Mouse (Mus musculus): Measurements from ENCODE around the gene Apol6. TPM values are rescaled to one million over a fixed set of nuclear protein-coding genes. Genes with fewer than 3 reads are reported as not detected.

The Apol6 gene
- polyA plus RNA-seq, 1 experiment from 2014 or later: 0.84 TPM

DNA sequence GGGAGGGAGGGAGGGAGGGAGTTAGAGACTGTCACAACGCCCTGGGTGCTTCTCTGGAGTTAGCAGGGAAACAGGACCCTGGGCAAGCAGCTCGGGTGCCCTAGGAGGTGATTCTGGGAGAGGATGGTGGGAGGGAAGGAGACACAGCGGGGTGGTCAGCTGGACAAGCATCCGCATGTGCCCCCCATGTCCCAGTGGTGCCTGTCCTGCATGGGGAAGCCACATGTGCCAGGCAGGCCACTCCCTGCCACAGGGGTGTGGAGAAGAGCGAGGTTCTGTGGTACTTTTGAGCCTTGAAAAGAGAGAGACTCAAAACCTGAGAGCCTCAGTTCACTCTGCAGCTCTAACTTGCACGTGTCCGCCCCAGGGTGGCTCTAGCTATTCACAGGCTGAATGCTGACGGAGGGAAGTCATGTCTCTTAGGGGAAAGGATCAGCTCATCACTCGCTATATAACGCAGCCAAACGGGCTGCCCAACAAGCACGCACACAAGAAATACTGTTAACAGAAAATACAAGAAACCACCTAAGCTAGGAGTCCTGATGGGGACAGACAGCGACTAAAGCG is 34.8 kb downstream of the Apol6 start:
- no peak overlapping the region for H3K4me3 ChIP-seq (ENCODE audit: low read depth, low read length)
- no peaks in the 10 kb centered on the region for H3K4me1 ChIP-seq (replicated peaks; ENCODE audit: control insufficient read depth, insufficient read depth, low read length)
- H3K9me3 ChIP-seq (ENCODE audit: control insufficient read depth, low read length): no peaks in the 10 kb centered on the region
- DNase-seq (ENCODE audit: low spot score) (no peak), ATAC-seq (replicated peaks; ENCODE audit: low FRiP score, low TSS enrichment, low read depth) (no peak)
- WGBS: 84% methylated on average over 14 of the region's 14 CpGs
- H3K9ac ChIP-seq (ENCODE audit: low read length): no peak overlapping the region
- H3K4me2 ChIP-seq (ENCODE audit: low read length): no peak overlapping the region
- H3K27ac ChIP-seq (ENCODE audit: low read depth): no peak overlapping the region
- H3K36me3 ChIP-seq (ENCODE audit: control insufficient read depth, insufficient read depth, low read length): peaks cover 73% of the 10 kb centered on the region
- H3K27me3 ChIP-seq (replicated peaks; ENCODE audit: control insufficient read depth, insufficient read depth, low read length): no peaks in the 10 kb centered on the region

DNA sequence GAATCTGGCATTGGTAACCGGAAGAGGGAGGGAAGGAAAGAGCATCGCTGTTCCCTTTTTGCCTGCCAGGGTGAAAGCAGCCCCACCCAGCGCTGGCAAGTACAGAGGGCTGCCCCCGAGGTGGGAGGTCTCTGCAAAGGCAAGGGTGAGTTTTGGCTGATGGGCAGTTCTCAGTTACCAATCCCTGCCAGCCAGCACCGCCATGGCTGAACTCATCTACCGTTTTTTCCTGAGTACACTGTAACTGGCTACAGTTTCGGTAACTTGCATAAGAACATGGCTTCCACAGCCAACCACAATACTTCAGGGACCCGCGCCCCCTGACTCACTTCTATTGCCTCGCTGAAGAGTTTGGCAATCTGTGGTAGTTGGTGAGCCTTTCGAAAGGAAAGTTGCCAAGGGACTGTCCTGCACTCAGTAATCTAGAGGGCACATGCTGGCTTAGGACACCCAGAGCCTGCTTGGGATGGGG is 35.4 kb downstream of the Apol6 start:
- Histone ChIP-seq H3K27me3 (replicated peaks; ENCODE audit: control insufficient read depth, insufficient read depth, low read length) (no peaks in the 10 kb centered on the region), H3K36me3 (ENCODE audit: control insufficient read depth, insufficient read depth, low read length) (peaks cover 78% of the 10 kb centered on the region), H3K4me1 (replicated peaks; ENCODE audit: control insufficient read depth, insufficient read depth, low read length) (no peaks in the 10 kb centered on the region), H3K9ac (ENCODE audit: low read length) (no peak overlapping the region), H3K9me3 (ENCODE audit: control insufficient read depth, low read length) (no peaks in the 10 kb centered on the region), H3K4me2 (ENCODE audit: low read length) (no peak overlapping the region), H3K27ac (ENCODE audit: low read depth) (no peak overlapping the region), H3K4me3 (ENCODE audit: low read depth, low read length) (no peak overlapping the region)
- no peak for DNase-seq (ENCODE audit: low spot score)
- 77% methylated on average over 11 of the region's 11 CpGs for WGBS
- no peak for ATAC-seq (replicated peaks; ENCODE audit: low FRiP score, low TSS enrichment, low read depth)

DNA sequence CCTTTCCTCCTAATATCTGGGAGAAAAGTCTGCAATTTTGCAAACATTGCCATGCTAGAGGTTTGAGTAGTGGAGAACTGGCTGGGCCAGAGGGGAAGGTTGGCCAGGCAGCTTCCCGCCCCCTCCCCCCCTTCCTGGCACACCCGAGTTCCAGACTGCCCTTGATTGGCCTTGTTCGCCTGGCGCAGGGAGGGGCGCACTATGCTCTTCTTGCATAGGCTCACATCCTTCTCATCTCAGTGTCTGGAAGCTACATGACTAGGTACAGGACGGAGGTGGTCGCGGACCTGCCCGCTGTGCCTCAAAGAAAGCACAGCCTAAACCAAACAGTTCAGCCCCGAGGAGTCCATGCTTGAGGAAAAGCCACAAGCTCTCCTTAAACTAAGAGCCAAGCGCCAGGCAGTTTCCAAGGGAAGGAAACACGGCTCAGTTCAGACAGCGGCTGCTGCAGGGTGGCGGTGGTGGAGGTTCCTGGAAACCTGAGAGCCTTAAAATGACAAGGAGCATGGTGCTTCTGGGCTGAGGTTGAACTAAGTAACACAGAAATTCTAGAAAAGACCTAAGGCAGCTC is 36.2 kb downstream of the Apol6 start:
- Histone ChIP-seq H3K4me2 (ENCODE audit: low read length) (no peak overlapping the region), H3K27ac (ENCODE audit: low read depth) (no peak overlapping the region), H3K9ac (ENCODE audit: low read length) (no peak overlapping the region), H3K36me3 (ENCODE audit: control insufficient read depth, insufficient read depth, low read length) (peaks cover 84% of the 10 kb centered on the region), H3K4me1 (replicated peaks; ENCODE audit: control insufficient read depth, insufficient read depth, low read length) (no peaks in the 10 kb centered on the region), H3K9me3 (ENCODE audit: control insufficient read depth, low read length) (no peaks in the 10 kb centered on the region), H3K27me3 (replicated peaks; ENCODE audit: control insufficient read depth, insufficient read depth, low read length) (no peaks in the 10 kb centered on the region), H3K4me3 (ENCODE audit: low read depth, low read length) (no peak overlapping the region)
- WGBS: 74% methylated on average over 14 of the region's 14 CpGs
- no peak; the same call in 1 of the 2 replicates for ATAC-seq (replicated peaks; ENCODE audit: low FRiP score, low TSS enrichment, low read depth)
- no peak for DNase-seq (ENCODE audit: low spot score)

DNA sequence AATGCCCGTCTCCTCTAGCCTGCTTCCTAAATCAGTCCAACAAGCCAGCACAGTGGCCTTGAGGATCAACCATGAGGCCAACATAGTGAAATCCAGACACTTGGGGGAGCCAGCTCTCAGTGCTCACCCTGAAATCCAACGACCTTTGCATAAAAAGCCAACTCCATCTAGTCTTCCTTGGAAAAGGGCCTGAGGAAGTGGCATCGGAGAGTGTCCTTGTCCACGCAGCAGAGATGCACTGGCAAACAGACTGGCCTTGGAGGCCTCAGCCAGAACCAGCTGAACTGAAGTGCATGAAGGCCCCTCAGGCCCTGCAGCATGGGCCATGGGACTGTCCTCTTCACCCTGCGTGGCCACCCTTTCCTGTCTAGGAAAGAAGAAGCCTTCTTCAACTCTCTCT is 36.9 kb downstream of the Apol6 start:
- no peak overlapping the region for H3K9ac ChIP-seq (ENCODE audit: low read length)
- no peak for DNase-seq (ENCODE audit: low spot score)
- H3K27me3 ChIP-seq (replicated peaks; ENCODE audit: control insufficient read depth, insufficient read depth, low read length): no peaks in the 10 kb centered on the region
- no peak for ATAC-seq (replicated peaks; ENCODE audit: low FRiP score, low TSS enrichment, low read depth)
- H3K4me3 ChIP-seq (ENCODE audit: low read depth, low read length): no peak overlapping the region
- H3K36me3 ChIP-seq (ENCODE audit: control insufficient read depth, insufficient read depth, low read length): peaks cover 78% of the 10 kb centered on the region
- no peaks in the 10 kb centered on the region for H3K4me1 ChIP-seq (replicated peaks; ENCODE audit: control insufficient read depth, insufficient read depth, low read length)
- H3K27ac ChIP-seq (ENCODE audit: low read depth): no peak overlapping the region
- H3K9me3 ChIP-seq (ENCODE audit: control insufficient read depth, low read length): no peaks in the 10 kb centered on the region
- no peak overlapping the region for H3K4me2 ChIP-seq (ENCODE audit: low read length)
- WGBS: 90% methylated on average over 5 of the region's 5 CpGs

DNA sequence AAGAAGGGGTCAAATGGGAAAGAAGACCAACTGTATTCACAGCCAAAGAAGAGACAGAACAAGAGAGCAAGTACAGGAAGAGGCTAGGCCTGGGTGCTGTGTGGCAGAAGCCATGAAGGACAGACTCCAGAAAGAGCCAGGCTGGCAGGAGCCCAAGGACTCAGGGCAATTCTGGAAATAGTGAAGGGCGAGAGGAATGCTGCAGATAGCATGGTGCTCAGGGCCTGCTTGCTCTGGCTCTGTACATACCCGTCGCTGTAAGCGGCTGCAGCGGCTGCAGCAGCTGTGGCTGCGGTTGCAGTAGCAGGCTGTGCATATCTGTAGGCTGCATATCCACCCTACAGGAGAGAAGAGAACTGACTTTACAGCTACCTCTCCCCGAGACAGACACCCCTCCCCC is 41.3 kb downstream of the Apol6 start:
- H3K27me3 ChIP-seq (replicated peaks; ENCODE audit: control insufficient read depth, insufficient read depth, low read length): no peaks in the 10 kb centered on the region
- H3K9ac ChIP-seq (ENCODE audit: low read length): no peak overlapping the region
- no peak overlapping the region for H3K4me2 ChIP-seq (ENCODE audit: low read length)
- DNase-seq (ENCODE audit: low spot score) (no peak), ATAC-seq (replicated peaks; ENCODE audit: low FRiP score, low TSS enrichment, low read depth) (no peak)
- H3K4me3 ChIP-seq (ENCODE audit: low read depth, low read length): no peak overlapping the region
- H3K9me3 ChIP-seq (ENCODE audit: control insufficient read depth, low read length): no peaks in the 10 kb centered on the region
- no peak overlapping the region for H3K27ac ChIP-seq (ENCODE audit: low read depth)
- no peaks in the 10 kb centered on the region for H3K4me1 ChIP-seq (replicated peaks; ENCODE audit: control insufficient read depth, insufficient read depth, low read length)
- 89% methylated on average over 7 of the region's 7 CpGs for WGBS
- peaks cover 77% of the 10 kb centered on the region for H3K36me3 ChIP-seq (ENCODE audit: control insufficient read depth, insufficient read depth, low read length)

DNA sequence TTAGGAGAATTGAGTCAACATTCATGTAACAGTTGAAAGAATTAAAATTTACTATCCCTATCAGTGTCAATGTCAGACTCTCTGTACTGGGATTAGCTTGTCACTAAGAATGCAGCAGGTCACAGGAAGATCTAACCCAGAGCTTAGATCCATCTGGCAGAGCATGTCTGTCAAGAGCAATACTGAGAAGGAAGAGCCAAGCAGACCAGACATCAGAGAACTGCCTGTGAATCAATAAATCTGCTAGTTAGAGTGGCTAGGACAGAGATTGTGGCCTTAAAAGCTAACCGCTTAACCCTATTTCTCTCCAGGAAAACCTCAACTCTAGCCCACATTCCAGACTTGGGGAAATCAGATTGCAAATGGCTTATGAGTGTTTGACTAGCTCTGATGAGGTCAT is 42.0 kb downstream of the Apol6 start:
- DNase-seq (ENCODE audit: low spot score) (no peak), ATAC-seq (replicated peaks; ENCODE audit: low FRiP score, low TSS enrichment, low read depth) (no peak)
- Histone ChIP-seq H3K9ac (ENCODE audit: low read length) (no peak overlapping the region), H3K4me1 (replicated peaks; ENCODE audit: control insufficient read depth, insufficient read depth, low read length) (no peaks in the 10 kb centered on the region), H3K36me3 (ENCODE audit: control insufficient read depth, insufficient read depth, low read length) (peaks cover 77% of the 10 kb centered on the region), H3K4me3 (ENCODE audit: low read depth, low read length) (no peak overlapping the region), H3K27ac (ENCODE audit: low read depth) (no peak overlapping the region), H3K4me2 (ENCODE audit: low read length) (no peak overlapping the region), H3K27me3 (replicated peaks; ENCODE audit: control insufficient read depth, insufficient read depth, low read length) (no peaks in the 10 kb centered on the region), H3K9me3 (ENCODE audit: control insufficient read depth, low read length) (no peaks in the 10 kb centered on the region)
- WGBS: 84% methylated on average over 1 of the region's 1 CpGs

DNA sequence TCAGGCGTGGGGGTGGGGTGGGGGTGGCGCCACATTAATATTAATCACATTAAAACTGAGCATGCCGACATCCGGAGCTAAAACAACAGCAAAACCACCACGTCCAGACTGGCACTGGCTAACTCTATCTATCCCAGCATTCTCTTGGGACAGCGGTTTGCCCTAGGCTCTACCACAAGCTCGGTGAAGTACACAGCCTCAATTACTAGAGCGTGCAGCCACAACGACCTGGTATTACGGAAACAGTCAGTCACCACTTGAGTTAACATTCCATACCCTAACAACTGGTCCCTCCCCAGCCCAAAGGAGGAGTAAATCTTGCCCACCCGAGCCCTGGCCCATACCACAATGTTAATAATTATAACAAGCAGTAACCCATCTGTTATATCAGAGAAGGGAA is 44.7 kb downstream of the Apol6 start:
- Histone ChIP-seq H3K27me3 (replicated peaks; ENCODE audit: control insufficient read depth, insufficient read depth, low read length) (no peaks in the 10 kb centered on the region), H3K36me3 (ENCODE audit: control insufficient read depth, insufficient read depth, low read length) (peaks cover 72% of the 10 kb centered on the region), H3K9ac (ENCODE audit: low read length) (no peak overlapping the region), H3K4me3 (ENCODE audit: low read depth, low read length) (no peak overlapping the region), H3K4me2 (ENCODE audit: low read length) (no peak overlapping the region), H3K27ac (ENCODE audit: low read depth) (no peak overlapping the region), H3K9me3 (ENCODE audit: control insufficient read depth, low read length) (no peaks in the 10 kb centered on the region), H3K4me1 (replicated peaks; ENCODE audit: control insufficient read depth, insufficient read depth, low read length) (no peaks in the 10 kb centered on the region)
- WGBS: 74% methylated on average over 11 of the region's 11 CpGs
- DNase-seq (ENCODE audit: low spot score): no peak
- no peak for ATAC-seq (replicated peaks; ENCODE audit: low FRiP score, low TSS enrichment, low read depth)

DNA sequence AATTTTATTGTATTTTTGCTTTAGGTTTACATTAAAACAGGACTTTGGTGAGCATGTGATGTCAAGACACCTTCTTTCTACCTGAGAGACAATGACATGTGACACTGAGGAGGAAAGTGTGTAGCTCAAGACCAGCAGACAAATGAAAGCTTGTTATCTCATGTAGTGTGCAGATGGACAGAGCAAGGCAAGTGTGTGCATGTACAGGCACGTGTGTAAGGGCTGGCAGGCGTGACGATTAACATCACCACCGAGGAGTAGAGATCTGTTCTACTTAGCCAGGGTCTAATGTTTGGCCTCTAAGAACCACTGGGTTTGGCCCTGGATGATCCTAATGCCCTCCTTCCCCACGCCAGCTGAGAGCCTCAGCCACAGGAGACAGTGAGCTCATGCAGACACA is 46.0 kb downstream of the Apol6 start:
- H3K27ac ChIP-seq (ENCODE audit: low read depth): no peak overlapping the region
- no peak overlapping the region for H3K4me3 ChIP-seq (ENCODE audit: low read depth, low read length)
- DNase-seq (ENCODE audit: low spot score) (no peak), ATAC-seq (replicated peaks; ENCODE audit: low FRiP score, low TSS enrichment, low read depth) (no peak)
- peaks cover 70% of the 10 kb centered on the region for H3K36me3 ChIP-seq (ENCODE audit: control insufficient read depth, insufficient read depth, low read length)
- H3K27me3 ChIP-seq (replicated peaks; ENCODE audit: control insufficient read depth, insufficient read depth, low read length): no peaks in the 10 kb centered on the region
- no peaks in the 10 kb centered on the region for H3K9me3 ChIP-seq (ENCODE audit: control insufficient read depth, low read length)
- no peak overlapping the region for H3K4me2 ChIP-seq (ENCODE audit: low read length)
- H3K4me1 ChIP-seq (replicated peaks; ENCODE audit: control insufficient read depth, insufficient read depth, low read length): no peaks in the 10 kb centered on the region
- WGBS: 90% methylated on average over 5 of the region's 5 CpGs
- H3K9ac ChIP-seq (ENCODE audit: low read length): no peak overlapping the region

DNA sequence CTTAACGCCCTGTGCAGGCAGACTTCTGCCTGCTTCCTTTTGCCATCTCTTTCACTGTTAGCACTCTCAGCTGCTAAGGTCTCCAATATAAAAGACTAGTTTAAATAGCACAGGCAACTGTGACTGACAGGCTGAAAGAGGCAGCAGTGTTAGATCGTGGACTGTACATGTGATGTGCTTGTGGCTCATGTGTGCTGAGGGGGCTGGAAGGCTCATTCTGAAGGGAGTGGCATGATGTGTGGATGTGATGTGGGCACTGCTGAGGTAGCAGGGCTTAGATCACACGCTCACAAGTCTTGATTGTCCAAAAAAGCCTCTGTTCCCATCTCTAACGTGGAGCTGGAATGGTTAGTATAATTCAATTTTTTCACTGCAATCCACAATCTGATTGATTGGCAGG is 46.9 kb downstream of the Apol6 start:
- 88% methylated on average over 4 of the region's 4 CpGs for WGBS
- no peak overlapping the region for H3K27ac ChIP-seq (ENCODE audit: low read depth)

More for the DNA sequence above, 46.9 kb downstream of the Apol6 start:
- H3K4me3 ChIP-seq (ENCODE audit: low read depth, low read length): no peak overlapping the region
- peaks cover 74% of the 10 kb centered on the region for H3K36me3 ChIP-seq (ENCODE audit: control insufficient read depth, insufficient read depth, low read length)
- H3K27me3 ChIP-seq (replicated peaks; ENCODE audit: control insufficient read depth, insufficient read depth, low read length): no peaks in the 10 kb centered on the region
- DNase-seq (ENCODE audit: low spot score) (no peak), ATAC-seq (replicated peaks; ENCODE audit: low FRiP score, low TSS enrichment, low read depth) (no peak)
- no peak overlapping the region for H3K9ac ChIP-seq (ENCODE audit: low read length)
- H3K9me3 ChIP-seq (ENCODE audit: control insufficient read depth, low read length): no peaks in the 10 kb centered on the region
- no peaks in the 10 kb centered on the region for H3K4me1 ChIP-seq (replicated peaks; ENCODE audit: control insufficient read depth, insufficient read depth, low read length)
- H3K4me2 ChIP-seq (ENCODE audit: low read length): no peak overlapping the region
